Mouse (Mus musculus) adrenal gland, postnatal 10 days (tissue): ENCODE results near the gene Elavl3. TPM values are rescaled to one million over a fixed set of nuclear protein-coding genes. Genes with fewer than 3 reads are reported as not detected.
"Not testable (repeated sequence)": the region's sequence is repeated elsewhere in the genome, so short reads cannot be mapped to it uniquely, and the experiment has no call there.

Experiments
- DNase-seq: peaks from one replicate; pipeline ENCODE4 v3.0.0; 2021; ENCODE audit warnings: mixed read lengths
- long read RNA-seq, 2 experiments: library from polyadenylated mRNA; stranded (forward); transcript quantifications; one replicate each; pipeline ENCODE4 v2.0.0; 2021
- total RNA-seq, 2 experiments: library from RNA; stranded (reverse); gene quantifications; 2 replicates each; pipeline ENCODE4 v1.2.3; 2021

Gene Elavl3
- 1 to 10 TPM; 1.8 to 4.6 TPM for total RNA-seq
- long read RNA-seq, experiment 1, partial matches to known transcripts: 0 of 3 reads
- long read RNA-seq, experiment 1, other reads (novel, unspliced or antisense): 3 of 3 reads
- long read RNA-seq, experiment 2, partial matches to known transcripts: 1 of 2 reads
- long read RNA-seq, experiment 2, other reads (novel, unspliced or antisense): 1 of 2 reads

DNA sequence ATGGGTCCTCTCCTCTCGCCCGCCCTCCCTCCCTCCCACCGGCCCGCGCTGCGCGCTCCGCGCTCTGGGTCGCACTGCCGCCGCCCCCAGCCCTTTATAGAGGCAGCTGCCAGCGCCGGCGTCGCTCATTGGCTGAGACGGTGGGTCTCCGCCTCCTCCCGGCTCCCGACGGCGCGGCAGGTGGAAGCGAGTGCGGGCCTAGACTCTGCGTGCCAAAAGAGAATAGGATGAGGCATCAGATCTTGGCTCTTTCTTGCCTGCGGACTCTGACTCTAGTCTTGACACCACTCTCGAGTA is at the start of gene Elavl3:
TSS of gene Elavl3 (minus strand) at position 66 of the 297 bp plus-strand sequence.
- peak; percentile 17 for DNase-seq

DNA sequence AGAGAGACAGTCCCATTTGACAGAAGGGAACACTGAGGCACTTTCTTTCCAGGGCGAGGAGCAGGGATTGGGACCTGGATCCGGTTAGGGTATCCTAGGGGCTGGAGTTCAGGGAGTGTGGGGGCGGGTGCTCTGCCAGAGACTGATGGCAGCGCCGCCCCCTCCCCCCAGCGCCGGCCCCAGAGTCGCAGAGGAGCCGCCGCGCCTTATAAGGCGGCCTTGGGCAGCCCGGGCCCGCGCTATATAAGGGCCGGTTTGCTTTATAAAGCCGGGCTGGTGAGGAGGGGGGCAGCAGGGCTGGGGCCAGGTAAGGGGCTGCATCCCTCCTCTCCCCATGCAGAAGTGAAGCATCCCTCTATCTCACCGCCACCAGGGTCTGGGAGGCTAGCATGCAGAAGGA is 48.1 kb upstream of the Elavl3 start:
- no peak for DNase-seq

DNA sequence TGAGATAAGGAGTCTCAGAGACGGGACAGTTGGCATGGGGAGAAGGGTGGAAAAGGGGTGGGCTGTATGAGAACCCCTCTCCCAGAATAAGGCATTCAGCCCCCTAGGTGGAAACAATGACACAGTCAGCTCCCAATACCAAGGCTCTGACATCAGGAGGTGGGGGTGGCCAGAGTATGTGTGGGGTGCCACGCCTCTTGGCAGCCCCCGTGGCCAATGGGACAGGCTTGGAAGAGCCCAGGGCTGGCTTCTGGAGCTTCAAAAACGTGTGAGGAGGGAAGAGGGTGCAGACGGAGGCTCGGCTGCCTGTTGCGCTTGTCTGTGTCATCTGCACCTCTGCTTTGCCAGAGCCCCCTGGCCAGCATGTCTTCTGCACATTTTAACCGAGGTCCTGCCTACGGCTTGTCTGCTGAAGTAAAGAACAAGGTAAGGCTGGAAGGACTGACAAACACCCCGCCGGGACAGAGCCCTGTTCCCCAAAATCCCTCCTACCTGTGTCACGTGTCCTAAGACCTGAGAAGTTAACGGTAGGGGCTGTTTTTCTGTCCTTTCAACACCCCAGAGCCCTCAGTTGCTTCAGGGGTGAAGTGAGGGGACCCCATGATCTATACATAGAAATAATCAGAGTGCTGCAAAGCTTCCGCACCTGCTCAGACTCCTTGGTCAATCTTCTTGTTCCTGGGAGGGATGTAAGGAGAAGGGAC is 47.3 kb upstream of the Elavl3 start, which contains the start of gene Cnn1:
TSS of gene Cnn1 (plus strand) at position 224 of the 704 bp plus-strand sequence.
- peak; percentile 46 for DNase-seq

DNA sequence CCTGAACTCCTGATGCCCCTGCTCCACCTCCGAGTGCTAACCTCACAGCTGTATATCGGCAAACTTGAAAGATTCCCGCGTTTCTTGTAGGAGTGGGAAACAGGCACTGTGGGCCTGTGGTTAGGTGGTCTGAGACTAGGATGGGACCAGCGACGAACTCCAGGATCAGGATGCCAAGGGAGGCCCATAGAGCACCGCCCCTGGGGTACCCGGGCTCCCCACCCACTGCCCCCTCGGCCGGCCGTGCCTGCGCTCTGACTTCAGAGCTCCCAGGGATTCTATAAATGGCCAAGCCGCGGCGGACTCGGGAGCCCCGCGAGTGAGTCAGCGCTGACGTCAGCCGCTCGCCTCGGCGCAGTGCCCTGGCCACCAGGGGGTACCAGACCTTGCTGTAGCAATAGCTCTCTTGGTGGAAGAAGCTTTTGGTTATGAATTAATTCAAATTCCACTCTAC is 44.1 kb upstream of the Elavl3 start:
- DNase-seq: peak; percentile 94

DNA sequence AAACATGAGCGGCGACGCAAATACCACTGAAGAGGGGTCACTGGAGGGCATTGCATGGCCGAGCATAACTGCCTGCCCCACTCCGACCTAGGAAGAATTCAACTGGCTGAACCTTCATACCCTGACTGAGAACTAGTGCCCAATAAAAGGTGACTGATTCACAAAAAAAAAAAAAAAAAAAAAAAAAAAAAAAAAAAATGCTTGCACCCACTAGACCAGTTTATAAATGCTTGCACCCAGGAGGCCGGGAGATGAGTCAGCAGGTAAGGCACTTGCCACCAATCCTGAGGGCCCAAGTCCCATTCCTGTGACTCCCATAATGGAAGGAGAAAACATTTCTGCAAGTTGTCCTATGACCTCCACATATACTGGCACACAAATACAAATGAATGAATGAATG is 40.9 kb upstream of the Elavl3 start:
- no peak for DNase-seq

DNA sequence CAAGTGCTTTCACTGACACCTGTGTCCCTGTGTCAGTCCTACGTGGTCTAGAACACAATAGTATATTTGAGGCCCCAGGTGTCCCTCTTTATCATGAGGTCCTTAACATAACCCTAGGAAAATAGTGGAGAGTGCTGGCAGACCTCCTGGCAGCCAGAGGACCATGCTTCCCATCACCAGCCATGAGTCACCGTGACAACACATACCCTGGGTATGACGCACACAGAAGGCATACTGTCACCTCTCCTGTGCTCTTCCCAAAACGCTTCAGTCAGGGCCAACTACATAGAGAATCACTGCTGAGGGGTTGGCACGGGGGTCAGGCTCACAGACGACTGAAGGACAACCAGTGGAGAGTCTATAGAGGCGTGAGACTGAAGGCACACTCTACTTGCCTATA is 38.2 kb upstream of the Elavl3 start:
- DNase-seq: peak; percentile 51

DNA sequence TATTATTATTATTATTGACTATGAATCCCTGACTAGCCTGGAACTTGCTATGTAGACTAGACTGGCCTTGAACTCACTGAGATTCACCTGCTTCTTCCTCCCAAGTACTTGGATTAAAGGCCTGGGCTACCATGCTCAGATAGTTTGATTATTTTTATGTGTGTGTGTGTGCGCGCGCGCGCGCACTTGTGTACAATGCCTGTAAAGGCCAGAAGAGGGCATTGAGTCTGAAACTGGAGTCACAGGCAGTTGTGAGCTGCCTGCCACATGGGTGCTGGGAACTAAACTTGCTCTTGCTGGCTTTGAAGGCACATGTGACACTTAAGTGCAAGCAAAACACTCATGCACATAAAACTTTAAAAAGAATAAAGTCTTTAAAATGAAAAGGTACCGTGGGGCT is 37.5 kb upstream of the Elavl3 start:
- no peak for DNase-seq

DNA sequence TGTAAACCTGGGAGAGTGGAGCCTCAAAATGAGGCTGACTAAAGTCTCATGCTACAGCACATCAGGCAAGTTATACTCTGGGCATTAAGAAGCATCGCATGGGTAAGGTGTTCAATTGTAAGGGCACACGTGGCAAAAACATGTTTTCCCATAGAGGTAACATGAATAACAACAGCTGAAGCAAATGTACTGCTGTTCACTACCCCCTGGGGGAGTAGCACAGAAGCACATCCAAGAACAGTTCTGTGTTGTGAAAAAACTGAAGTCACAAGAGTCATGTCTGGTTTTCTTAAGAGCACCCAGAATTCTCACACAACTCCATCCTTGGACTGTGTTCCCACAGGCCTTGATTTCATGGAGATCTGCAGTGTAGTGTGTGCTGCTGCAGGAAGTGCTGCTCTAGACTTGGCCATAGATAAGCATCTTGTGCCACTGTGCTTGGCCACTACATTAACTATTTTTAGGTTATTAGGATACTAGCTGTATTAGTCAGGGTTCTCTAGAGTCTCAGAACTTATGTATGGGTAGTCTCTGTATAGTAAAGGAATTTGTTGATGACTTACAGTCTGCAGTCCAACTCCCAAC is 35.3 kb upstream of the Elavl3 start:
- no peak for DNase-seq

DNA sequence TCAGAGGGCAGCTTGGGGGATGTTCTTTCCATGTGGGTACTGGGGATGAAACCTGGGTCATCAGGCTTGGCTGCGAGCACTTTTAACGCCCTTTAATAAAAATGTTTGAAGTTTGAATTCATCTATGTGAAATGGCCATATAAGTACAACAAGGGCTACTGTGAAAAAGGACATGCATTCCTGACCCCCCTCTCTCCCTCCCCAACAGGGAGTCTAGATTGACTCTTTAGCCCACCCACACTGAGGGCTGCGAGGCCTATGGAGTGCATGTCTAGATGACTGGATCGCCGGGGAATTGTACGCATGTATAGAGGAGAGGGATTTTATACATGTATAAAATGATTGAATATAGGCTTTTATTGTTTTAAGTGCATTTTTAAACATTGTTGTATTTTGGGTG is 34.2 kb upstream of the Elavl3 start:
- DNase-seq: no peak

DNA sequence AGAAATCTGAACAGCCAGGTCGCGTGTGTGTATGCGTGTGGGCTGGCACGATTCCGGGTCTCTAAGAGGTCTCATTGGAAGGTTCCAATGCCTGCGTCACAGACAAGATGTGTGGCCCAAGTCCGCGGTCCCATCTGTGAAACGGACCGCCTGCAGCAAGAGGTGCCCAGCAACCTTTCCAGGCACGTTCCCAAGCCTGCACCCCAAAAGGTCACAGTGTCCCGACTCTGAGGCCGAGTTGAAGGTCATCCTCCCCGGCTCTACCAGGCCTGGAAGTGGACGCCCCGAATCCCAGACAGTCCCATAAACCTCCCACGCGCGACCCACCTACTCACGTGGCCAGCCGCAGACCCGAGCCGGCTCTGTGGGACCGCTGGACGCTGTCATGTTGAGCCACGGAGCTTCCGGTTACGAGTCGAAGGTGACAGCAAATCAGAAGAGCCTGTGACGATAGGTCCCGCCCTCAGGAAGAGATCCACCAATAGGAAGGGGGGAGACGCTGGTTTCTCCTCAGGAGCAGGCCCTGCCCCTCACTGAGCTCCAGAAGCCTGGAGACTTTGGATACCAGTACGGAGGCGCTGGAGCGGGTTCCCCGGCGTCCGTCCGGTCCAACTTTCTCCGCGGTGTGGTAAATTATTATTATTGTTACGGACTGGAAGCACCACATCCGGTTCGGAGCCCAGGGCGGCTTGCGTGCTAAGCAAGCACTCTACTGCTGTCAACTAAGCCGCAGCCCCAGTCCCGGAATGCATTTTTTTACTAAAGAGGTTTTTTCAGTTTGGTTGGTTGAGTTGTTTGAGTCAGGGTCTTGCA is 33.4 kb upstream of the Elavl3 start, which contains the start of gene Ecsit:
TSS of gene Ecsit (minus strand) at position 417 of the 813 bp plus-strand sequence.
- DNase-seq: peak; percentile 92

DNA sequence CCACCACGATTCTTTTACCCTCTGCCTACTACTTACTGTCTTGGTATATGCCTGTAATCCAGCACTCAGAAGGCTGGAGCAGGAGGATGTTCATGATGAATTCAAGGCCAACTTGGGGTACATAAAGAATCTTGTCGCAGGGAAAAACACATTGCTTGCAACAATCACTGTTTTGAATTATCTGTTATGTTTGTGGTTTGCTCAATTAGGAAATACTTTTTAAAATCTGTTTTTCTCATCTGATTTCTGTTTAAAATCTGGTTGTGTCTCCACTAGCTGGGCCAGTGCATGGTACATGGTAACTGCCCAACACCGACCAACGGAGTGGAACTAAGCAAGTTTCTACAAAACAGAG is 32.8 kb upstream of the Elavl3 start:
- no peak for DNase-seq

DNA sequence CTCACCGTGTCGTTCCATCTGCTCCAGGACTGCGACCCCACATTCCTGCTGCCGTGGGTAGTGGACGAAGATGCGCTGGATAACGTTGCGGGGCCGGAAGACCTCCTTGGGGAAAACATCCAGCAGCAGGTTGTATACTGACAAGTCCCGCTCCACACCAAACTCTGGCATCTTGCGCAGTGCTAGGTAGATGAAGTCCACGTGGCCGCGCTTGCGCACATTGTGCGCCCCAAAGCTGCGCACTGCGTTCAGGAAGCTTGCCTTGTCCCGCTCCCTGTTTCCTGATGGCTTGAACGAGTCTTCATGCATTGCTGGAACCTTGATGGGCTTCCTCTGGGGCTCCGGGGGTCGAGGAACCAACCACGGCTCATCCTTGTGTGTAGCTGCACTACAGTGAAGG is 24.4 kb upstream of the Elavl3 start:
- no peak for DNase-seq

DNA sequence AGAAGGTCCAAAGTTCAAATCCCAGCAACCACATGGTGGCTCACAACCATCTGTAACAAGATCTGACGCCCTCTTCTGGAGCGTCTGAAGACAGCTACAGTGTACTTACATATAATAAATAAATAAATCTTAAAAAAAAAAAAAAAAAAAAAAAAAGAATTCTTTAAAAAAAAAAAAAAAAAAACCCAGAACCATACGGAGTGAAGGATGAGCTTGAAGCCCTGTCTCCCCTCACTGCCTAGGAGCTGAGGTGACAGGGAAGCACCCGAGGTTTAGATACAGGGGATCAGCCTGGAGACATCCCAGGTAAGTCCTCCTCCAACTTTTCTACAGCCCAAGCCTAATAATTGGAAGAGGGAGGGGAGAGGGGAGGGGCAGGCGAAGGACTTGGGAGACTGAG is 24.0 kb upstream of the Elavl3 start:
- DNase-seq: not testable (repeated sequence)

DNA sequence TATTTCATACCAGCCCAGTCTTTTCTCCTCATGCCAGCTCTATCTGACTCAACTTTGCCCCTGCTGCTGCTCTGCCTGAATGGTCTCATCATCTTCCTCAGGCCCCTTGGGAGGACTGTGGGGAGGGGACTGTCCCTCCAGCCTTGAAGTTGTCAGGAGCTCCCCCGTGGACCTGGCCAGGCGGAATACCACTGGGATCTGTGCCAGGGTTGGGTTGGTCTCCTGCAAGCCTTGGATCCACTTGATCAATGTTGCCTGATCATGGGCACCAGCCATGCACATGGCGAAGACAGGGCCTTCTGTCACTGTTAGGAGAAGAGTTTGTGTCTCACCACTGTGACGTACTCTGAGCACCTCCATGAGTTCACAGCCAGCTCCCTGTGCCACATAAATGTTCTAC is 20.5 kb upstream of the Elavl3 start:
- DNase-seq: peak; percentile 19

DNA sequence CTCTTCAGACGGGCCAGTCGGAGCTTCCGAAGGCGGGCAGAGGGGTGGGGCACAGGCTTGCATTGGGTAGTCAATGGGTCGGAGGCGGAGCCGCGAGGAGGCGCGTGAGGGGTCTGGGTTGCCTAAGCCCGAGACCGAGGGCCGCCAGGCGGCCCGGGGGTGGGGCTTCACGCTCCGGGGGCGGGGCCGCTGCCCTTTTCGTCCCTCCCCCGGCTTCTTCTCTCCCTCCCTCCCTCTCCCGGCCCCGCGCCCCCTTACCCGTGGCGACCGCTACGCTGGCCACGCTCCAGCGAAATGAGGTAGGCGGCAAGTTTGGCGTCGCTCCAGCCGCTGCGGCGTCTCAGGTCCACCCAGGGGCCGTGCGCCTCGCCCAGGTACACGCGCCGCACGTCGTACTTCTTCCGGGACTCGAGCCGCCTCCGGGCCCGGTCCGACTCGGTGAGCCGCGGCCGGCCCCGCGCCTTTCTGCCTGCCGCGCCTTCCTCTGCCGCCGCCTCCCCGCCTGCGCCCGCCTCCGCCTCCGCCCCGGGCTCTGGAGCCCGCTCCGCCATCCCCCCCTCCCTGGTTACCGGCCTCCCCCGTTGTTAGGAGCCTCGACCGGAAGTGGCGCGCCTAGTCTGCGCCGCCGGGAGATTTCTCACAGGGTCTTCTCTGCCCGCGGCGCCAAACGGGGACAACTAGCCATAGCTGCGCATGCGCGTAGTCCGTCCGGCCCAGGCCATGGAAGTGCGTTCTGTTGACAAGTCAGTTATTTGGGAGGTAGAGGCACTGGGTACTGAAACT is 19.2 kb upstream of the Elavl3 start, which contains the start of the genes Gm49318 and Zfp653:
TSS of gene Gm49318 (minus strand) at position 469 of the 783 bp plus-strand sequence.
TSS of gene Zfp653 (minus strand) at position 586 of the 783 bp plus-strand sequence.
- peak; percentile 97 for DNase-seq

DNA sequence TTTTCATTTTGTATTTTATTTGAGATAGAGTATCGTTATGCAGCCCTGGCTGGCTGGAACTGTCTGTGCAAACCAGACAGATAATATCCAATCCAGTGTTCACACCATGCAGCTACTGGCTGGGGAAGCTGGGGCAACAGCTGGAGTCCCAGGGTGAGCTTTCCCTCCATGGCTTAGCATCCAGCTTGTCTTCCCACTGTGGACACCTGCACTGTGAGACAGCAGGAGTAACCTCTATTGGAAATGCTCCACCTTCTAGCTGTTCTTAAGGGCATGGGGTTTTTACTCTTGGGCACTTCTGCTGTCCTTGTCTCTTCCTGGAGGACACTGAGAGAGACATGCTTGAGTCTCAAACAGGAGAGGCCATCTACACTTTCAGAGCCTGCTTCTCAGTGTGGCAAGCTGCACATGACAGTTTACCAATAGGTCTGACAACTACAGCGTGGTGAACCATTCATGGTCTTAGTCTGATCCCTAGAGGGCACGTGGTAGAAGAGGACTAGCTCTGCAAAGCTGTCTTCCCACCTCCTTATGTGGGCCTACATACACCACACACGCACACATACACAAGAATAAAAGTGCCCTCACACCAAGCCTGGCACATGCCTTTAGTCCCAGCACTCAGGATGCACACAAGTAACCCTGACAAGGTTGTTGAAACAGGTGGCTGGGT is 18.2 kb upstream of the Elavl3 start:
- DNase-seq: no peak

DNA sequence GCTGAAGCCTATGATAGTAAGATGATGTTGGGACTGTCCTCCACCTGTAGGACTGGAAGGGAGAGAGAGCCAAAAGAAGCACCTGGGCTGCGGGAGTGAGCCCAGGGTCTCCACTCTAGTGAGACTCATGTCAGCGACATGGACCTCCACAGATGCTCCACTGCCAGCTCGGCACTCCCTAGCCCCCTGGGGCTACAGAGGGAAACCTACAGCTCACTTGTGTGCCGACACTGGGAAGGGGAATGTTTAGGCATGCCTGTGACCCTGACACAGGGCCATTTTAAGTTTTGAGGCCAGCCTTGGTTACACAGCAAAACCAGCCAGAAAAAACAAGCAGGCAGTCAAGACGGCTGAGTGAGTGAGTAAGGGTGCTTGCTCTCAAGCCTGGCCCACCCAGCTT is 15.4 kb upstream of the Elavl3 start:
- DNase-seq: no peak

DNA sequence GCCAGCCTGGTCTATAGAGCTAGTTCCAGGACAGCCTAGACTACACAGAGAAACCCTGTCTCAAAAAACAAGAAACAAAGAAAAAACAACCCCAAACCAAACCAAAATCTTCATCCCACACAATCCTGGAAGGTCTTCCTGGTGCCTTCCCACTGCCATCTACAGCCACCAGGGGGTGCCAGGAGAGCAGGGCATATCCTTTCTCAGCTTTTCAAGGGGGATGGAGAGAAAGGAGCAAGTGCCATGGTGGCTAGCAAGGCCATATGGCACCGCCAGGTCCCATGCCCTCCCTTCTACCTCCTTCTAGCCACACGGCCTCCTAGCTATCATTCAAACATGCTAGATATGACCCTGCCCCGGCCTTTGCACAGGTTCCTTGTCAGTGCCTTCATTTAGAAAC is 14.6 kb upstream of the Elavl3 start:
- peak; percentile 83 for DNase-seq

DNA sequence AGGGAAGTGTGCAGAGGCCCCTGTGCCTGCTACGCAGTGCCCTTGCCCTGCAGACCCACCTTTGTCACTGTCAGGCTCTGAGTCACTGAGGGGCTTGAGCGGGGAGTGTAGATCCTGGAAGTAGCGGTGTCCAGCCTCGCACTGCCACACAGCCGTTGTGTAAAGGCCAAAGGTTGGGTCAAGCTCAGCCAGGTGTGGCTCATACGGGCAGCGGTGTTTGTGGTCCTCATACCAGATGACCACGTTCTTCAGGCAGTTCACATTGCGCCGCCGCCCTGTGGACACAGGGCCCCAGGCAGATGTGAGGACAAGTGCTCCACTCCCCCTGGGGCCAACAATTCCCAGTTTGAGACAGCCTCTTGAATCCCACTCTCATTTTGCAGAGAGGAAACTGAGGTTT is 13.8 kb upstream of the Elavl3 start:
- DNase-seq: no peak

DNA sequence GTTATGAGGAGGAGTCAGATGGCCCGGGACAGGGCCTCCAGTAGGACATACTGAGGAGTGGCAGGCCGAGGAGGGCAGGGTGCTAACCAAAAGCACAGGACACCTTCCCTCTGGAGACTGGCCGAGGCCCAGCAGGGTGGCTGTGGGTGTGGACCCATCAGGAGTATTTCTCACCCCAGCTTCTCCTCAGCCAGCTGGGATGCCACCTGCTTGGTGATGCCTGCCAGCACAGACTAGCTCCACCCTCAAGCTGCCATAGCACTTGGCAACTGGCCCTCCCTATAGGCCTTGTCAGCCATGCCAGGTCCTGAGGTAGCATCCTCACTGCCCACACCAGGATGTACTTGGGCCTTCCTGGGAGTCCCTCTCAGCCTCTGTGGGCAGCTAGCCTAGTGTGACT is 12.5 kb upstream of the Elavl3 start:
- no peak for DNase-seq

DNA sequence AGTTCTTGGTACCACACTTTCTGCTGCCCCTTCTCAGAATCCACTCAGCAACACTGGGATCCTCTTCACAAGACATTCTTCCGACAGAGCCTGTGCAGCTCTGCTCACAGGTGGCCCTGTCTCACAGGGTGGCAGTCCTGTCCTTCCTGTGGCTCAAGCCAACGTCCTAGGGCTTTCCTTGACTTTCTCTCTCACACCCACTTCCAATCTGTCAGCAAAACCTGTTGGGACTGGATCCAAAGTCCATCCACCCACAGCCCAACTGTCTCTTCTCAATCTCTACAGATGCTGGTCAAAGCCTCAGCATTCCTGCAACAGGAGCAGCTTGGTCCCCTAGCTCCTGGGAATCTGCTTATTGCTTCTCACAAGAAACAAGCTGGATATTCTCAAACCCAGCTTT is 9.5 kb upstream of the Elavl3 start:
- DNase-seq: no peak
